Comparison of ENCODE assay signal across 8 mouse cellular contexts in the genomic region with DNA sequence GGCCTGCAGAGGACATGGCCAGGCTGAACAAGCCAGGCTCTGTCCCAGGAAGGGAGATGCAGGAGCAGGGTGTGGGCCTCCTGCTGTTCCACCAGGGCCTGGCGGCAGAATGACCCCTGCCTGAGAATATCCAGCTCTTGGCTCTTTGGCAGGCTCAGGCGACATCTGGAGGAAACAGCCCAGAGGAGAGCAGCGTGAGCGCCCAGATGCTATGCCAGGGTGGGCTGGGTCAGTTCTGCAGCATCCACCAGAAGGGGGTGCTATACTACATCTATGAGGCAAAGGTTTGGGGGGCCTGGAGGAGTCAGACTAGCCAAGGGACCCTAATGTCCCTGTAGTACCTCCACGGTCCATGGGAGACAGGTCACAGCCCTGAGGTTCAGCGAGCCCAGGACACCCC. TPM values are rescaled to one million over a fixed set of nuclear protein-coding genes. Genes with fewer than 3 reads are reported as not detected.
DNase-seq lines count a peak whose midpoint lies in the region; ATAC-seq and TF ChIP-seq lines count a peak whose summit lies in the region.

No protein-coding gene starts in this region.

- H3K9me3 ChIP-seq in heart, embryonic 11.5 days (replicated peaks; ENCODE audit: control insufficient read depth, low read length) = no peaks in the 10 kb centered on the region
- H3K9me3 ChIP-seq in intestine, embryonic 14.5 days (ENCODE audit: control insufficient read depth, low read length) = no peaks in the 10 kb centered on the region

- H3K4me1 ChIP-seq in heart, embryonic 11.5 days (ENCODE audit: control insufficient read depth, insufficient read depth, low read length) = peaks cover 13% of the 10 kb centered on the region
- peaks cover 3% of the 10 kb centered on the region; the same call in 1 of the 2 replicates for H3K4me1 ChIP-seq in intestine, embryonic 14.5 days (replicated peaks; ENCODE audit: control insufficient read depth, insufficient read depth, low read length)
- H3K4me1 ChIP-seq in lung, adult 2 months (ENCODE audit: control insufficient read depth, insufficient read depth, low read length) = no peaks in the 10 kb centered on the region

- no peak; the same call in 1 of the 2 replicates for ATAC-seq in heart, embryonic 11.5 days (replicated peaks; ENCODE audit: insufficient number of reproducible peaks, low FRiP score, low TSS enrichment)
- no peak; the same call in 1 of the 2 replicates for ATAC-seq in intestine, embryonic 14.5 days (replicated peaks; ENCODE audit: low FRiP score, low TSS enrichment, low read depth)

- no peaks in the 10 kb centered on the region for H3K27me3 ChIP-seq in heart, embryonic 11.5 days (ENCODE audit: control insufficient read depth, insufficient read depth, low read length)
- no peaks in the 10 kb centered on the region for H3K27me3 ChIP-seq in intestine, embryonic 14.5 days (replicated peaks; ENCODE audit: control insufficient read depth, insufficient read depth, low read length)

- DNase-seq in heart, adult 18-20 months = peak; percentile 66 to 76
- peak; percentile 31 to 60 for DNase-seq in adrenal gland, postnatal 36 days
- peak; percentile 61 for DNase-seq in gastrocnemius, postnatal 10 days
- peak; percentile 71 for DNase-seq in intestine, embryonic 14.5 days (ENCODE audit: low spot score)
- DNase-seq in lung, adult 2 months = no peak
- DNase-seq in retina, embryonic 14.5 days (ENCODE audit: low spot score) = peak; percentile 83
- no peak for DNase-seq in cerebellum, adult 11 months

- H3K4me2 ChIP-seq in heart, embryonic 11.5 days = no peak overlapping the region
- no peak overlapping the region for H3K4me2 ChIP-seq in intestine, embryonic 14.5 days (ENCODE audit: low read length)

- WGBS in heart, embryonic 11.5 days (ENCODE audit: insufficient replicate concordance) = 36% methylated on average over 6 of the region's 6 CpGs
- 34% methylated on average over 6 of the region's 6 CpGs for WGBS in intestine, embryonic 14.5 days
- WGBS in lung, adult 2 months = 36% methylated on average over 6 of the region's 6 CpGs

- TF ChIP-seq POLR2A in lung, adult 2 months (IDR thresholded peaks at IDR 0.05; ENCODE audit: borderline replicate concordance, extremely low read depth, low read depth, low read length) = no peak

- H3K36me3 ChIP-seq in heart, embryonic 11.5 days (ENCODE audit: control insufficient read depth, insufficient read depth, low read length) = peaks cover 36% of the 10 kb centered on the region
- H3K36me3 ChIP-seq in intestine, embryonic 14.5 days (ENCODE audit: control insufficient read depth, insufficient read depth, low read length) = peaks cover 87% of the 10 kb centered on the region

- no peak overlapping the region for H3K9ac ChIP-seq in heart, embryonic 11.5 days (ENCODE audit: low read depth, low read length)
- H3K9ac ChIP-seq in intestine, embryonic 14.5 days (ENCODE audit: low read length) = no peak overlapping the region

- TF ChIP-seq CTCF in lung, adult 2 months (IDR thresholded peaks at IDR 0.05; ENCODE audit: insufficient read depth, low read length) = peak; percentile 51

- H3K27ac ChIP-seq in heart, embryonic 11.5 days (ENCODE audit: low read depth, low read length) = no peak overlapping the region
- no peak overlapping the region for H3K27ac ChIP-seq in intestine, embryonic 14.5 days (ENCODE audit: low read depth)

- H3K4me3 ChIP-seq in heart, embryonic 11.5 days (ENCODE audit: low read depth, low read length) = no peak overlapping the region
- H3K4me3 ChIP-seq in intestine, embryonic 14.5 days (ENCODE audit: low read depth, low read length) = no peak overlapping the region
- H3K4me3 ChIP-seq in lung, adult 2 months (replicated peaks; ENCODE audit: extremely low read depth, low read depth, low read length) = no peak overlapping the region

RNA-seq across cellular contexts. Expression of a gene that starts 12.0 kb away (rescaled TPM):
- 1 to 10 TPM; 4.0 to 6.5 TPM for total RNA-seq in heart, adult 18-20 months (2021)
- 8.4 and 9.5 TPM in 2 replicates for polyA plus RNA-seq in heart, embryonic 11.5 days (2014; fragmentation: Nextera tagmentation; extraction: Ambion mirVana)
- total RNA-seq in adrenal gland, postnatal 36 days (2021) = 1 to 10 TPM; 2.0 to 4.4 TPM
- total RNA-seq in gastrocnemius, postnatal 10 days (2021) = 1 to 10 TPM; 8.2 to 9.1 TPM
- polyA plus RNA-seq in intestine, embryonic 14.5 days (2014; fragmentation: Nextera tagmentation; extraction: Ambion mirVana) = 8.9 and 11.1 TPM in 2 replicates
- 1.7 and 3.3 TPM in 2 replicates for polyA plus RNA-seq in lung, adult 2 months (2012; rRNA removed)

RNA-seq across cellular contexts. Expression of a gene that starts 38.1 kb away (rescaled TPM):
- total RNA-seq in heart, adult 18-20 months (2021) = 10 to 100 TPM; 14.2 to 14.9 TPM
- 62.1 and 68.6 TPM in 2 replicates for polyA plus RNA-seq in heart, embryonic 11.5 days (2014; fragmentation: Nextera tagmentation; extraction: Ambion mirVana)
- total RNA-seq in adrenal gland, postnatal 36 days (2021) = 10 to 100 TPM; 18.6 to 25.6 TPM
- 10 to 100 TPM; 12.5 to 15.9 TPM for total RNA-seq in gastrocnemius, postnatal 10 days (2021)
- 67.4 and 73.0 TPM in 2 replicates for polyA plus RNA-seq in intestine, embryonic 14.5 days (2014; fragmentation: Nextera tagmentation; extraction: Ambion mirVana)
- polyA plus RNA-seq in lung, adult 2 months (2012; rRNA removed) = 14.9 and 18.5 TPM in 2 replicates

Comparison
In these comparisons a context has a peak if more than half of its experiments do, and no peak if none do; other contexts are left out.
1. DNase-seq: peak in heart, adult 18-20 months (2 of 2), adrenal gland, postnatal 36 days (2 of 2), gastrocnemius, postnatal 10 days (single experiment), intestine, embryonic 14.5 days (single experiment) and retina, embryonic 14.5 days (single experiment); none in lung, adult 2 months (single experiment) and cerebellum, adult 11 months (single experiment).